Mouse (Mus musculus) CH12.LX (cell line): ENCODE data around the gene Gipr. TPM values are rescaled to one million over a fixed set of nuclear protein-coding genes. Genes with fewer than 3 reads are reported as not detected.

Experiments used
- DNase-seq: peaks from one replicate; pipeline ENCODE4 v3.0.0-alpha.2; 2013; ENCODE audit errors: extremely low read depth
- H3K27ac ChIP-seq: 2 replicates; pipeline ENCODE4 v1.5.1; 2012; ENCODE audit warnings: low read depth, mild to moderate bottlenecking, control low read depth, moderate library complexity; ENCODE audit not compliant: insufficient read depth
- H3K27me3 ChIP-seq: replicated peaks from 2 replicates; pipeline ENCODE3; 2012; ENCODE audit warnings: inconsistent platforms
- H3K36me3 ChIP-seq, 2 experiments: replicated peaks in 1 of 2; 2 replicates each; pipeline versions ENCODE3 to v1.6.1; 2012; ENCODE audit warnings: inconsistent platforms in 1 of 2, low read length in 1 of 2, mild to moderate bottlenecking in 1 of 2, mixed read lengths in 1 of 2, moderate library complexity in 1 of 2; ENCODE audit not compliant: control insufficient read depth in 1 of 2, insufficient read depth in 1 of 2
- H3K4me1 ChIP-seq, 2 experiments: 2 replicates each; pipeline ENCODE4 v1.6.1; 2012; ENCODE audit warnings: inconsistent platforms in 1 of 2, moderate library complexity in 1 of 2; ENCODE audit not compliant: insufficient read depth in 2 of 2, control insufficient read depth in 1 of 2
- H3K4me2 ChIP-seq: 2 replicates; pipeline ENCODE4 v1.6.1; 2012; ENCODE audit warnings: low read depth, mild to moderate bottlenecking, control low read depth; ENCODE audit not compliant: poor library complexity, insufficient read depth, severe bottlenecking
- H3K4me3 ChIP-seq, 3 experiments: fragments of 150-350 bp in 1 of 3; sonication (generic) in 1 of 3; replicated peaks in 1 of 3; 2 replicates each; pipeline versions ENCODE3 to v1.5.1; 2011 to 2012; ENCODE audit warnings: low read depth in 2 of 3, low read length in 2 of 3, mild to moderate bottlenecking in 2 of 3, moderate library complexity in 2 of 3, control low read depth in 1 of 3, improper control_type of control experiment in 1 of 3, inconsistent platforms in 1 of 3, mixed read lengths in 1 of 3; ENCODE audit not compliant: poor library complexity in 1 of 3
- H3K79me2 ChIP-seq: replicated peaks from 2 replicates; pipeline ENCODE4 v1.6.1; 2012; ENCODE audit warnings: mild to moderate bottlenecking, moderate library complexity; ENCODE audit not compliant: control insufficient read depth, poor library complexity, insufficient read depth, severe bottlenecking; ENCODE audit errors: extremely low read depth
- H3K9ac ChIP-seq: 2 replicates; pipeline ENCODE4 v1.6.1; 2012; ENCODE audit warnings: low read depth, mild to moderate bottlenecking, control low read depth, moderate library complexity; ENCODE audit not compliant: insufficient read depth
- H3K9me3 ChIP-seq: replicated peaks from 2 replicates; pipeline ENCODE3; 2012; ENCODE audit warnings: low read length, inconsistent platforms, mixed read lengths
- CHD1 ChIP-seq: IDR thresholded peaks from 2 replicates; pipeline ENCODE4 v1.6.1; 2012; ENCODE audit warnings: low read depth, low read length, improper control_type of control experiment, inconsistent platforms
- CTCF ChIP-seq, 2 experiments: IDR thresholded peaks in 1 of 2; conservative IDR thresholded peaks in 1 of 2; 2 replicates each; pipeline ENCODE4 v1.5.1; 2011 to 2012; ENCODE audit warnings: low read depth in 2 of 2, low read length in 2 of 2, improper control_type of control experiment in 1 of 2, inconsistent platforms in 1 of 2, mild to moderate bottlenecking in 1 of 2, moderate library complexity in 1 of 2
- E2F4 ChIP-seq: IDR thresholded peaks from 2 replicates; pipeline ENCODE4 v1.6.1; 2011; ENCODE audit warnings: low read depth, low read length, improper control_type of control experiment; ENCODE audit not compliant: insufficient replicate concordance
- ELF1 ChIP-seq: IDR thresholded peaks from 2 replicates; pipeline ENCODE4 v1.6.1; 2014; ENCODE audit warnings: low read depth, mild to moderate bottlenecking, inconsistent platforms, low read length, improper control_type of control experiment
- GABPA ChIP-seq: IDR thresholded peaks from 2 replicates; pipeline ENCODE4 v1.6.1; 2012; ENCODE audit warnings: low read depth, low read length, improper control_type of control experiment, inconsistent platforms; ENCODE audit not compliant: insufficient replicate concordance
- KAT2A ChIP-seq: IDR thresholded peaks from 2 replicates; pipeline ENCODE4 v1.6.1; 2012; ENCODE audit warnings: low read length, improper control_type of control experiment, inconsistent platforms; ENCODE audit not compliant: insufficient replicate concordance
- MEF2A ChIP-seq: IDR thresholded peaks from 2 replicates; pipeline ENCODE4 v1.6.1; 2014; ENCODE audit warnings: low read depth, mild to moderate bottlenecking, inconsistent platforms, low read length, improper control_type of control experiment, borderline replicate concordance
- MXI1 ChIP-seq: IDR thresholded peaks from 2 replicates; pipeline ENCODE4 v1.6.1; 2011; ENCODE audit warnings: mild to moderate bottlenecking, low read depth, low read length, improper control_type of control experiment
- MYC ChIP-seq: IDR thresholded peaks from 2 replicates; pipeline ENCODE4 v1.6.1; 2011; ENCODE audit warnings: low read depth, mild to moderate bottlenecking, improper control_type of control experiment, low read length
- NRF1 ChIP-seq: IDR thresholded peaks from 2 replicates; pipeline ENCODE4 v1.6.1; 2014; ENCODE audit warnings: low read depth, mild to moderate bottlenecking, inconsistent platforms, low read length, improper control_type of control experiment, moderate library complexity
- RAD21 ChIP-seq: IDR thresholded peaks from 2 replicates; pipeline ENCODE4 v1.6.1; 2011; ENCODE audit warnings: low read depth, mild to moderate bottlenecking, low read length, improper control_type of control experiment, moderate library complexity
- SMC3 ChIP-seq: IDR thresholded peaks from 2 replicates; pipeline ENCODE4 v1.6.1; 2011; ENCODE audit warnings: low read depth, low read length, improper control_type of control experiment
- ZC3H11A ChIP-seq: IDR thresholded peaks from 2 replicates; pipeline ENCODE4 v1.6.1; 2012; ENCODE audit warnings: low read depth, mild to moderate bottlenecking, inconsistent platforms, low read length, improper control_type of control experiment
- ZNF384 ChIP-seq: IDR thresholded peaks from 2 replicates; pipeline ENCODE4 v1.6.1; 2012; ENCODE audit warnings: low read depth, low read length, improper control_type of control experiment, inconsistent platforms
- dilution Hi-C: fragments of 300-500 bp; cut with MboI; formaldehyde crosslinking; loops from 2 replicates; pipeline ENCODE4 v1.14.3; 2020; ENCODE audit warnings: low sequenced_read_pairs; ENCODE audit not compliant: extremely low pct_unique_long_range_greater_than_20kb, extremely low pct_ligation_motif_present
- in situ Hi-C: fragments of 300-500 bp; cut with MboI; formaldehyde crosslinking; loops from 3 replicates; pipeline ENCODE4 v1.14.3; 2019; ENCODE audit warnings: low sequenced_read_pairs, low pct_ligation_motif_present, low pct_unique_long_range_greater_than_20kb, mixed read lengths
- polyA plus RNA-seq: library from polyadenylated mRNA; unstranded; fragments of >175 nt; gene quantifications from 2 replicates; pipeline ENCODE4 v1.2.1, GENCODE M21; 2012; ENCODE audit warnings: low read depth; ENCODE audit not compliant: insufficient read length
- total RNA-seq, 2 experiments: library from RNA; depleted of rRNA; stranded (reverse); fragments of 300-350 nt in 1 of 2; fragments of >200 nt in 1 of 2; gene quantifications; 2 replicates each; pipeline ENCODE4 v1.2.3; 2012 to 2014

Gipr gene
- total and polyA plus RNA-seq, 3 experiments = 0.04 to 0.11 TPM; not detected in 1

DNA sequence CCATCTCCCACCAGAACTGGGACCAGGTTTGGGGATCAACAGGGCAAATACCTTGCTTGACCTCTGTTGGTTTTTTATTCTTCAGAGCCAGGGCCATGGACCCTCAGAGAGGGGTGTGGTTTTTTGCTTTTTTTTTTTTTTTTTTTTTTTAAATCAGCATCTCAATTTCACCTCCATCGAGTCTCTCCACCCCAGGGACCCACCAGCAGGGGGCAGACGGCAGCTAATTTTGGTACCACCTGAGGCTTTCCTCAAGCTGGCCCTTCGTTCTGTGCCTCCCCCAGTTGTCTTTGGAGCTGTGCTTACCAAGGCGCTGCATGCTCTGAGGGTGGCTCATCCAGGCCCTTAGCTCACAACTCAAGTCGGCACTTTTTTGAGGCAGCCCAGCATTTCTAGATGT lies 28.5 kb downstream of the Gipr start:
- peak; percentile 73 for DNase-seq
- in situ Hi-C loops (no loop called here), dilution Hi-C loops (no loop called here)
- H3K36me3 ChIP-seq = peaks cover 49 to 88% of the 10 kb centered on the region in 2 experiments
- no peak overlapping the region for H3K4me2 ChIP-seq
- H3K4me1 ChIP-seq = peaks cover 0 to 27% of the 10 kb centered on the region in 2 experiments; a peak in 2 of 4 replicates
- H3K9ac ChIP-seq = no peak overlapping the region
- no peak overlapping the region for H3K27ac ChIP-seq
- no peaks in the 10 kb centered on the region for H3K9me3 ChIP-seq
- no peak overlapping the region for H3K4me3 ChIP-seq
- no peaks in the 10 kb centered on the region for H3K27me3 ChIP-seq
- H3K79me2 ChIP-seq = peaks cover 3% of the 10 kb centered on the region; the same call in 1 of the 2 replicates
- TF ChIP-seq ZNF384 = peak; percentile 88
- no peak for TF ChIP-seq ELF1
- TF ChIP-seq RAD21 = peak; percentile 42
- peak in 1 of 2 experiments; percentile 68; a peak in 2 of 4 replicates for TF ChIP-seq CTCF (conservative IDR thresholded peaks at IDR 0.05 in 1 of 2, IDR thresholded peaks at IDR 0.05 in 1 of 2; ENCODE audit: low read depth in 2 of 2, low read length in 2 of 2)
- peak; percentile 47 for TF ChIP-seq SMC3

DNA sequence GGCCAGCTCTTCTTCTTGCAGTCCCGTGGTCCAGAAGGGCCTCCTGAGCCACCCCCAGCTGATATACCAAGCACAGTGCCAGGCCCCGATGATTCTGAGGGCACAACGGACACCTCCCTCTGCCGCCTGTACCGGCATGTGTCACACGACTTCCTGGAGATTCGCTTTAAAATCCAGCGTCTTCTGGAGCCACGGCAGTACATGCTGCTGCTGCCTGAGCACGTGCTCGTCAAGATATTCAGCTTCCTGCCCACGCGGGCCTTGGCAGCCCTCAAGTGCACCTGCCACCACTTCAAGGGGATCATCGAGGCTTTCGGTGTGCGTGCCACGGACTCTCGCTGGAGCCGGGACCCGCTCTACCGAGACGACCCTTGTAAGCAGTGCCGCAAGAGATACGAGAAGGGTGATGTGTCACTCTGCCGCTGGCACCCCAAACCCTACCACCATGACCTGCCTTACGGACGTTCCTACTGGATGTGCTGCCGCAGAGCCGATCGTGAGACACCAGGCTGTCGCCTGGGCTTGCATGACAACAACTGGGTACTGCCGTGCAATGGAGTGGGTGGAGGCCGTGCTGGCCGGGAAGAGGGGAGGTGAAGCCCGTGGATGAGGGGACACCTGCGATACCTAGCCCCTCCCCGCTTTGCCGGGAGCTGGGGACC lies 29.1 kb downstream of the Gipr start:
- in situ Hi-C loops (no loop called here), dilution Hi-C loops (no loop called here)
- Histone ChIP-seq H3K4me2 (no peak overlapping the region), H3K9ac (no peak overlapping the region), H3K36me3 (peaks cover 47 to 83% of the 10 kb centered on the region in 2 experiments), H3K79me2 (peaks cover 7% of the 10 kb centered on the region; the same call in 1 of the 2 replicates), H3K9me3 (no peaks in the 10 kb centered on the region), H3K4me1 (peaks cover 0 to 30% of the 10 kb centered on the region in 2 experiments; a peak in 2 of 4 replicates), H3K4me3 (no peak overlapping the region), H3K27me3 (no peaks in the 10 kb centered on the region), H3K27ac (no peak overlapping the region)
- DNase-seq = no peak
- TF ChIP-seq E2F4 (no peak), MXI1 (no peak), GABPA (no peak), NRF1 (no peak), ELF1 (no peak), MEF2A (no peak), KAT2A (no peak), CHD1 (no peak), ZC3H11A (no peak), RAD21 (no peak), ZNF384 (no peak), MYC (no peak)
